Mouse (Mus musculus) lung, postnatal 0 days (tissue): ENCODE results near the gene Arpc5l. TPM values are rescaled to one million over a fixed set of nuclear protein-coding genes. Genes with fewer than 3 reads are reported as not detected.
"Not testable (repeated sequence)": the region's sequence is repeated elsewhere in the genome, so short reads cannot be mapped to it uniquely, and the experiment has no call there.

ENCODE experiments used
- ATAC-seq: fragments of 200-750 bp; cut with Nextera tagmentation; 2 replicates; pipeline ENCODE4 v1.8.0; 2017; ENCODE audit warnings: moderate library complexity
- DNase-seq: peaks from one replicate; pipeline ENCODE4 v3.0.0-alpha.2; 2016; ENCODE audit warnings: low spot score
- H3K27ac ChIP-seq: fragments of 300-500 bp; sonication (generic); 2 replicates; pipeline ENCODE4 v1.5.1; 2014; ENCODE audit warnings: antibody characterized with exemption, mild to moderate bottlenecking, low read length, mixed read lengths
- H3K27me3 ChIP-seq: fragments of 300-500 bp; sonication (generic); replicated peaks from 2 replicates; pipeline ENCODE4 v1.6.1; 2014; ENCODE audit warnings: low read length, mixed read lengths; ENCODE audit not compliant: insufficient read depth
- H3K36me3 ChIP-seq: fragments of 300-500 bp; sonication (generic); 2 replicates; pipeline ENCODE4 v1.6.1; 2014; ENCODE audit warnings: low read length, mixed read lengths; ENCODE audit not compliant: insufficient read depth
- H3K4me1 ChIP-seq: fragments of 300-500 bp; sonication (generic); 2 replicates; pipeline ENCODE4 v1.6.1; 2014; ENCODE audit warnings: antibody characterized with exemption, low read depth, low read length, mixed read lengths; ENCODE audit not compliant: insufficient read depth
- H3K4me2 ChIP-seq: fragments of 300-500 bp; sonication (generic); replicated peaks from 2 replicates; pipeline ENCODE4 v1.6.1; 2014; ENCODE audit warnings: low read depth, mild to moderate bottlenecking, low read length, moderate library complexity, mixed read lengths
- H3K4me3 ChIP-seq: fragments of 300-500 bp; sonication (generic); 2 replicates; pipeline ENCODE4 v1.5.1; 2014; ENCODE audit warnings: low read depth, low read length
- H3K9ac ChIP-seq: fragments of 300-500 bp; sonication (generic); replicated peaks from 2 replicates; pipeline ENCODE4 v1.6.1; 2014; ENCODE audit warnings: low read depth, mild to moderate bottlenecking
- H3K9me3 ChIP-seq: fragments of 300-500 bp; sonication (generic); 2 replicates; pipeline ENCODE4 v1.6.1; 2016; ENCODE audit warnings: low read length, mixed read lengths
- CTCF ChIP-seq: IDR thresholded peaks from 2 replicates; pipeline ENCODE4 v1.5.1; 2016; ENCODE audit warnings: antibody characterized with exemption, mild to moderate bottlenecking
- EP300 ChIP-seq: IDR thresholded peaks from 2 replicates; pipeline ENCODE4 v1.6.1; 2016; ENCODE audit warnings: antibody characterized with exemption, mild to moderate bottlenecking, control low read depth
- WGBS: fragments of 180-500 bp; shearing (Covaris S2); extraction: QIAGEN DNeasy Blood & Tissue Kit; methylation state at CpG from one replicate; pipeline ENCODE4 v1.1.7; 2014; 5-methylcytosine and 5-hydroxymethylcytosine counted together
- polyA plus RNA-seq: library from polyadenylated mRNA; unstranded; fragments of >200 nt; fragmentation: Nextera tagmentation; extraction: Ambion mirVana; gene quantifications from 2 replicates; pipeline ENCODE4 v1.2.1, GENCODE M21; 2015

The Arpc5l gene
- polyA plus RNA-seq, 1 experiment from 2014 or later: 93.7 TPM

DNA sequence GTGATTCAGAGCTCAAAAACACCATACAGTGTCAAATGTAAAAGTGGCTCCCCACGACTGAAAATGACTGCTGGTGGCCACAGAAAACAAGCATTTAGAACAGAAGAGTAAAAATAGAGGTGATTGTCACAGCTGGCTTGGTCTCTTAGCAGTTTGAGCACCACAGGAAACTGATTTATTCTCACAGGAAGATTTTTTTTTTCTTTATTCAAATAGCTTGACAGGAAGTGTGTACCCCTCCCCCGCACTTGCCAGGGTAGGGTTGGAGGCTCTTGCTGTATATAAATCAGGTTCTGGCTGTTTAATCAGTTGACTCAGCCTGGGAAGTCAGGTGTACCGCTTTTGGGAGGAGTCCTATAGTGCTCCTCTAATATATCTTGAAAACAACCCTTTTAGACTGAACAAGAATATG is 3.8 kb downstream of the Arpc5l start:
- Histone ChIP-seq H3K36me3 (no peaks in the 10 kb centered on the region), H3K4me2 (peak overlapping the region; percentile 98), H3K9ac (peak overlapping the region; percentile 85), H3K27me3 (no peaks in the 10 kb centered on the region), H3K9me3 (no peaks in the 10 kb centered on the region), H3K27ac (peak overlapping the region; percentile 92), H3K4me1 (peaks cover 27% of the 10 kb centered on the region), H3K4me3 (peak overlapping the region; percentile 91)
- peak; percentile 72 for DNase-seq
- no peak for ATAC-seq
- TF ChIP-seq EP300 (no peak), CTCF (no peak)
- WGBS: 7% methylated on average over 3 of the region's 3 CpGs

DNA sequence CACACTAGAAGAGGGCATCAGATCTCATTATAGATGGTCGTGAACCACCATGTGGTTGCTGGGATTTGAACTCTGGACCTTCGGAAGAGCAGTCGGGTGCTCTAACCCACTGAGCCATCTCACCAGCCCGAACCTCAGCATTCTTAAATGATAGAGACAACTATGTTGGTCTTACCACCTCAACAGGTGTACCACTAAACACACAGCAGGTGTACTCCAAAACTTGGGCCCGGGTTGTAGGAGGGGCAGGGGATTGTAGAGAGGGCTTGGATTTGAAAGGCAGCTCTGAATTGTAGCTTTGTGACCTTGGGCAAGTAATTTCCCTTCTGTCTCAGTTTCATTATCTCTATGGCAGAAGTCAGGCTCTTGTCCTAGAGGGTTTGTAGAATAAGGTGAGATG is 5.0 kb downstream of the Arpc5l start:
- H3K9me3 ChIP-seq, H3K4me2 ChIP-seq, DNase-seq, ATAC-seq, H3K36me3 ChIP-seq, H3K4me3 ChIP-seq, H3K27ac ChIP-seq, H3K27me3 ChIP-seq, H3K9ac ChIP-seq: not testable (repeated sequence)
- peaks cover 24% of the 10 kb centered on the region for H3K4me1 ChIP-seq
- WGBS: 90% methylated on average over 5 of the region's 5 CpGs

DNA sequence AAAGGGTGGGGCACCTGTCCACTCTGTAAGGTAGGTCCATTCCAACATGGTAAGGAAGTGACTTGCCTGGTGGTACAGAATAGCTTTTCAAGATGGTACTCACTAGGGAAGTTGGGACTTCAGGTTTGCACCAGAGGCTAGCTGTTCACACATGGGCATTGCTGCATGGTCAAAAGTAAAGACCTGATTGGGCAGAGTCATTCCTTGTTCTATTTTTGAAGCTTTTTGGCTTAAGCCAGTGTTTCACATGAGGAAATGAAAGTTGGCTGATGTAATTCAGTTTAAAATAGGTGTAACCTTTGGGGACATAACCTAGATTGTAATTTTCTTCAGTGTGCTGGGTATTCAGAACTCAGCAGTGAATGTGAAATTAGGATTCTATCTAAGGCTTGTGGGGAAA is 6.1 kb downstream of the Arpc5l start:
- no peak overlapping the region for H3K4me3 ChIP-seq
- H3K4me2 ChIP-seq: no peak overlapping the region
- H3K36me3 ChIP-seq: peaks cover 18% of the 10 kb centered on the region; the same call in 1 of the 2 replicates
- no peak overlapping the region for H3K9ac ChIP-seq
- no peaks in the 10 kb centered on the region for H3K27me3 ChIP-seq
- no peaks in the 10 kb centered on the region for H3K9me3 ChIP-seq
- TF ChIP-seq CTCF: no peak
- no peak for TF ChIP-seq EP300
- no peak overlapping the region for H3K27ac ChIP-seq
- H3K4me1 ChIP-seq: peaks cover 18% of the 10 kb centered on the region
- DNase-seq (no peak), ATAC-seq (no peak)

DNA sequence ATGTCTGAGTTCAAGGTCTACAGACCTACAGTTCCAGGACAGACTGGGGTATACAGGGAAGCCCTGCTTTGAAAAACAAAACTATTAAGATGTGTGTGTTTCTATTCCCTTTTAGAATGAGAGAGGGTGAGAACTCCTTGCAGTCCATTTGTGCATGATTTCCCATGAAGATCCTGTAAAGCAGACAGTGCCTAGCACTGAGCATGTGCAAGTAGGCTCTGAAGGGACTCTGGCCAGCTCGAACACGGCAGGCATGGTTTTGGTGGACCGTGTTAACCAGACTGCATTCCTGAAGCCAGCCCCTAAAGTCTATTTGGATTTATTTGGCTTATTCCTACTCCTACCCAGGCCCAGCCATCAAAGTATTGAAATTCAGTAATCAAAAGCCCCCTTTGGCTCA is 6.8 kb downstream of the Arpc5l start:
- H3K4me3 ChIP-seq: no peak overlapping the region
- no peak overlapping the region for H3K9ac ChIP-seq
- peaks cover 25% of the 10 kb centered on the region; the same call in 1 of the 2 replicates for H3K36me3 ChIP-seq
- H3K4me1 ChIP-seq: peaks cover 16% of the 10 kb centered on the region
- no peaks in the 10 kb centered on the region for H3K9me3 ChIP-seq
- H3K27ac ChIP-seq: no peak overlapping the region
- no peak for DNase-seq
- H3K4me2 ChIP-seq: no peak overlapping the region
- WGBS: 77% methylated on average over 3 of the region's 3 CpGs
- TF ChIP-seq EP300 (no peak), CTCF (no peak)
- no peak for ATAC-seq
- no peaks in the 10 kb centered on the region for H3K27me3 ChIP-seq

DNA sequence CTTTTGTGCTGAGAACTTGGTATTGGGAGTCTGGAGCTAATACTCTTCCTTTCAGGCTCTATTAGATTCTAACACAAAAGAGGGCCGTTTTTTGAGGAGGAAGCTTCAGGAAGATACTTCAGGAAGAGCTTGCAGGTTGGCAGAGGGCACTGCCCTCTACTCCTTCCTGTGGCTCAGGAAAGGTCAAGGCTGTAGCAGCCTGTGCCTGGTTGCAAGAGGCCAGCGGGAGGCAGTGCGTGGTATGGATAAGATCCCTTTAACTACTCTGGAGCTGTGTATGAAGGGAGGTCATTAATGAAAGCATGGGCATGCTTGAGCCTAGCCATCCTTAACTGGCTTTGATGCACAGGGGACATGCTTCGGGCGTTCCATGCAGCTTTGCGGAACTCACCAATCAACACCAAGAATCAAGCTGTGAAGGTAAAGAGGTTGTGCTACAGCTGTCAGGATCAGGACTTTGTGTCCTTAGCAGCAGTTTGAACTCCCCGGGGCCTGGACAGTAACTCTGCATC is 7.7 kb downstream of the Arpc5l start:
- H3K27ac ChIP-seq: no peak overlapping the region
- ATAC-seq (no peak), DNase-seq (no peak)
- H3K36me3 ChIP-seq: peaks cover 30% of the 10 kb centered on the region; the same call in 1 of the 2 replicates
- no peak overlapping the region for H3K4me2 ChIP-seq
- H3K9me3 ChIP-seq: no peaks in the 10 kb centered on the region
- H3K9ac ChIP-seq: no peak overlapping the region
- TF ChIP-seq EP300: no peak
- TF ChIP-seq CTCF: no peak
- H3K4me3 ChIP-seq: no peak overlapping the region
- WGBS: 80% methylated on average over 7 of the region's 7 CpGs
- H3K4me1 ChIP-seq: peaks cover 13% of the 10 kb centered on the region; the same call in 1 of the 2 replicates
- H3K27me3 ChIP-seq: no peaks in the 10 kb centered on the region

DNA sequence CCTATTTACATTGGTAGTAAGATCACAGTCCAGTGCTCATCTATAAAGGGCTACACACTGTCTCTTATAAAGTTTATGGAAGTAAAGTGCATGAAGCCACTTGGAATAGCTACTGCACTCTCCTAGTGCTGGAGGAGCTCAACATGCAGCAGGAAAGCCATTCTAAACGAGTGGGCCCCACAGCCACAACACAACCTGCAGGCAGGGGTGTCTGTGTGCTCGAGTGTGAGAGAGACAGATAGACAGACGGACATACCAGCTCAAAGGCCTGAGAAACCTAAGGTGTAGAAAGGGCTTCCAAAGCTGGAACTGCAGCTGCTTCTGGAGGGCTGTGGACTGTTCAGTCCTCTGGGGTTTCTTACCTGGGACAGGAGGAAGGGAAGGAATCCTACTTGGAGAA is 11.4 kb downstream of the Arpc5l start:
- Histone ChIP-seq H3K27me3 (no peaks in the 10 kb centered on the region), H3K36me3 (peaks cover 47% of the 10 kb centered on the region), H3K27ac (no peak overlapping the region), H3K4me3 (no peak overlapping the region), H3K4me2 (no peak overlapping the region), H3K9ac (no peak overlapping the region), H3K9me3 (no peaks in the 10 kb centered on the region), H3K4me1 (no peaks in the 10 kb centered on the region)
- WGBS: 76% methylated on average over 3 of the region's 3 CpGs
- no peak for DNase-seq
- ATAC-seq: no peak
- TF ChIP-seq CTCF: no peak

DNA sequence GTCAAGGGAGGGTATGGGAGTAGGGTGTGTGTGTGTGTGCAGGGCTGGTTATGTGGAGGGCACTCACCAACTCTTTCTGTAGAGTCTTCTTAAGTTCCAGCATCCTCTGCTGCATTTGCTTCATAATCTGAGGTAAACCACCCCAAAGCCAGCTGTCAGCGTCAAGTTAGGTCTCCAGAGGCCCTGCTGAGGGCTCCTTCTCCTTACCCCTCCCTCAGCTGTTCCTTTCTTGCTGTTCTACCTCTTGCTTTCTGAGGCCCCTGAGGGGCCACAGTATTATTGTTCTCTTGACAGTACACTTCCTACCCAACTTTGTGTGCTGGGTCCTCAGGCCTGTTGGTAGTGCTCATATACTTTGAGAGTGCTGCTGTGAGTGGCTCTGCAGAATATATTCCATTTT is 14.9 kb downstream of the Arpc5l start:
- no peak overlapping the region for H3K27ac ChIP-seq
- WGBS: 89% methylated on average over 1 of the region's 1 CpGs
- DNase-seq (no peak), ATAC-seq (no peak)
- H3K36me3 ChIP-seq: peaks cover 66% of the 10 kb centered on the region
- no peak overlapping the region for H3K4me3 ChIP-seq
- no peak overlapping the region for H3K9ac ChIP-seq
- H3K4me2 ChIP-seq: no peak overlapping the region
- no peaks in the 10 kb centered on the region for H3K27me3 ChIP-seq
- no peak for TF ChIP-seq EP300
- no peak for TF ChIP-seq CTCF
- no peaks in the 10 kb centered on the region for H3K4me1 ChIP-seq
- H3K9me3 ChIP-seq: no peaks in the 10 kb centered on the region
